Comparison of ENCODE assay signal across 15 mouse cellular contexts in genomic region chr12:24614452-24615075, GRCm38 (mm10).
"Had no signal": no experiment of that assay in that cellular context is flagged by ENCODE, and none has a peak within 500 bp of the region (broad histone marks: within the 10 kb centered on the region; RNA-seq: fewer than 3 reads in every experiment).

No protein-coding gene starts in this region.

- H3K27ac ChIP-seq: hindbrain, embryonic 13.5 days; hindbrain, postnatal 0 days; kidney, embryonic 15.5 days; limb, embryonic 13.5 days; liver, embryonic 13.5 days; midbrain, embryonic 13.5 days; neural tube, embryonic 15.5 days had no signal

- H3K4me2 ChIP-seq: hindbrain, embryonic 13.5 days; kidney, embryonic 15.5 days; limb, embryonic 13.5 days; liver, embryonic 13.5 days; midbrain, embryonic 13.5 days; neural tube, embryonic 15.5 days had no signal

- H3K9ac ChIP-seq: hindbrain, embryonic 13.5 days; kidney, embryonic 15.5 days; limb, embryonic 13.5 days; liver, embryonic 13.5 days; midbrain, embryonic 13.5 days; neural tube, embryonic 15.5 days had no signal

- DNase-seq: left cerebral cortex, postnatal 4 days; liver, embryonic 13.5 days; lung, adult 2 months; right cerebral cortex, adult 18-20 months; right cerebral cortex, postnatal 4 days; spleen, adult 18-20 months; thymus, adult 18-20 months; thymus, postnatal 14 days had no signal

- H3K9me3 ChIP-seq: hindbrain, embryonic 13.5 days; kidney, embryonic 15.5 days; limb, embryonic 13.5 days; liver, embryonic 13.5 days; midbrain, embryonic 13.5 days; neural tube, embryonic 15.5 days had no signal

- H3K4me1 ChIP-seq: limb, embryonic 13.5 days; liver, embryonic 13.5 days; midbrain, embryonic 13.5 days; neural tube, embryonic 15.5 days had no signal

- H3K4me3 ChIP-seq: hindbrain, embryonic 13.5 days; kidney, embryonic 15.5 days; limb, embryonic 13.5 days; liver, embryonic 13.5 days; midbrain, embryonic 13.5 days; myocyte; neural tube, embryonic 15.5 days had no signal

- ATAC-seq: hindbrain, postnatal 0 days; midbrain, embryonic 13.5 days had no signal

- H3K27me3 ChIP-seq: hindbrain, embryonic 13.5 days; kidney, embryonic 15.5 days; limb, embryonic 13.5 days; midbrain, embryonic 13.5 days; neural tube, embryonic 15.5 days had no signal

- H3K36me3 ChIP-seq: hindbrain, embryonic 13.5 days; kidney, embryonic 15.5 days; liver, embryonic 13.5 days; midbrain, embryonic 13.5 days; neural tube, embryonic 15.5 days had no signal
